Mouse (Mus musculus): ENCODE measurements around the gene Dolk.

GRCm38 (mm10) chr2:30268371-30268770 lies 17.8 kb downstream of the Dolk start:
- TF ChIP-seq CTCF (conservative IDR thresholded peaks at IDR 0.05; ENCODE audit: low read length) (no peak), NANOG (IDR thresholded peaks at IDR 0.05; ENCODE audit: borderline replicate concordance, low read length) (no peak)
